Mouse (Mus musculus): Measurements from ENCODE around the gene Exosc3. TPM values are rescaled to one million over a fixed set of nuclear protein-coding genes. Genes with fewer than 3 reads are reported as not detected.
"Not testable (repeated sequence)": the region's sequence is repeated elsewhere in the genome, so short reads cannot be mapped to it uniquely, and the experiment has no call there.

The Exosc3 gene
- 31.7 and 37.7 TPM in 2 replicates for polyA plus RNA-seq (2015; fragmentation: Nextera tagmentation; extraction: Ambion mirVana)

DNA sequence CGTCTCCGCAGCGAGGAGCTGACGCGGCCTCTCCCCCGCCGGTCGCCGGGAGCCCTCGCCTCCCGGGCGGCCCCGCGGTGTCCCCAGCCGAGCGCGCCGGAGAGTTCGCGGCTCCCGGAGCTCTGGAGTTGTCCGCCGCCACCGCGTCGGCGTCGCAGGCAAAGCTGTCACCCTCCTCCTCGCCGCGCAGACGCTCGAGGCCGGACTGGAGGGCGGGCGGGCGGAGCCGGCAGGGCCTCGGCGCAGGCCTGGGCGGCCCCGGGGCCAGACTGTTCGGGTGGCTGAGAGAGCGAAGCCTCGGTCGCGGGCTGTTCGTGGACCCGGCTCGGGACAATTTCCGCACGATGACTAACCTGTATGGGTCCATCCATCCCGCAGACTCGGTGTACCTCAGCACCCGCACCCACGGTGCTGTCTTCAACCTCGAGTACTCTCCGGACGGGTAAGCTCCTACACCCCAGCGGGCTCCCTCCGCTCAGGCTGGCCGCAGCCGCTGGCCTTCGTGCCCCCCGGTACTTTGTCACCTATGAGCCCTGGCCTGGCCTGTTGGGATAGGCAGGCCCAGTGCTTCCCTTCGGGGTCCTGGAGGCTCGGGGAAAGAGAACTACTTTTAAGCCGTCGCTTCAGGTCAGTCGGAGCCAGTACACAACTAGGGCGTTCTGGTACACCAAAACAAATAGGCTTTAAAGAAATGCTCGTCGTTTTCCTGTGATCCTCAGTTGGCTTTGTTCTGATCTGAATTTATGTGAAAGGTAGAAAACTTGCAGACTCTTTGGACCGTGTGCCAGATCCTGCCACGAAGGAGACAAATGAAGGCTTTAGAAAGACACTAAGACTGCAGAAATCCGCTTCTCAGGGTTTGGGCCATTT, at the start of gene Exosc3:
Gene Exosc3, minus strand, starts transcription at position 447 of the 870 bp plus-strand sequence.
- under 1% methylated on average over 76 of the region's 76 CpGs for WGBS
- Histone ChIP-seq H3K9me3 (no peaks in the 10 kb centered on the region), H3K4me1 (peaks cover 23% of the 10 kb centered on the region)

GRCm38 (mm10) chr4:45392099-45392498, 49.6 kb upstream of the Exosc3 start:
- H3K9me3 ChIP-seq = no peaks in the 10 kb centered on the region
- no peaks in the 10 kb centered on the region for H3K27me3 ChIP-seq (replicated peaks)
- 70% methylated on average over 4 of the region's 4 CpGs for WGBS
- H3K9ac ChIP-seq = no peak overlapping the region
- H3K27ac ChIP-seq (replicated peaks) = no peak overlapping the region
- no peak for ATAC-seq (ENCODE audit: extremely low read depth, insufficient number of reproducible peaks, low FRiP score, low TSS enrichment)
- no peak overlapping the region for H3K4me3 ChIP-seq
- peaks cover 5% of the 10 kb centered on the region; the same call in 1 of the 2 replicates for H3K4me1 ChIP-seq
- H3K36me3 ChIP-seq = peaks cover 16% of the 10 kb centered on the region
- H3K4me2 ChIP-seq = no peak overlapping the region

More for the DNA sequence above, at the start of gene Exosc3:
- peak; percentile 80 for ATAC-seq (ENCODE audit: extremely low read depth, insufficient number of reproducible peaks, low FRiP score, low TSS enrichment)
- Histone ChIP-seq H3K27me3 (replicated peaks) (no peaks in the 10 kb centered on the region), H3K4me2 (peak within 1 kb of the TSS; percentile 92), H3K9ac (peak within 1 kb of the TSS; percentile 97), H3K36me3 (peaks cover 26% of the 10 kb centered on the region), H3K27ac (replicated peaks) (peak within 1 kb of the TSS; percentile 99), H3K4me3 (peak within 1 kb of the TSS; percentile 88)

DNA sequence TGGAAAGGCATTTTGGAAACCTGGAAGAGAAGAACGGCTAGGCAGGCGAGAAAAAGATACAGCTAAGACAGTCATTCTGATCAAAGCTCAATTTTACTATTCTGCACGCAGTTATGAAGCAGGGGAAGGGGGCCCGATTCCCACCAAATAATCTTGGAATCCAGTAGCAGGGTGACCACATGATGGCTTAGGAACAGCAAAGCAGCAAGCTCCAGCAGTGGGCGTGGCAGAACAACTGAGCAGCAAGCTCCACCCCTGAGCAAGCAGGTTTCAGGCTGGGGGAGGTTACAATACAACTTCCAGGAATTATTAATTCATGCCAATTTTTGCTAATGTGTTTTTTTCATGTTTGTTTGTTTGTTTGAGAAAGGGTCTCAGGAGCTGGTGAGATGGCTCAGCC, 44.8 kb upstream of the Exosc3 start:
- not testable (repeated sequence) for H3K36me3 ChIP-seq; ATAC-seq (ENCODE audit: extremely low read depth, insufficient number of reproducible peaks, low FRiP score, low TSS enrichment); H3K9ac ChIP-seq; H3K27ac ChIP-seq (replicated peaks); H3K9me3 ChIP-seq; H3K27me3 ChIP-seq (replicated peaks); H3K4me1 ChIP-seq; H3K4me2 ChIP-seq; H3K4me3 ChIP-seq
- WGBS = 91% methylated on average over 5 of the region's 5 CpGs

- H3K4me2 ChIP-seq; H3K9ac ChIP-seq; H3K9me3 ChIP-seq; H3K4me3 ChIP-seq; ATAC-seq (ENCODE audit: extremely low read depth, insufficient number of reproducible peaks, low FRiP score, low TSS enrichment); H3K4me1 ChIP-seq; H3K27ac ChIP-seq (replicated peaks); H3K27me3 ChIP-seq (replicated peaks): not testable (repeated sequence)
- peaks cover 15% of the 10 kb centered on the region for H3K36me3 ChIP-seq
- WGBS = 49% methylated on average over 2 of the region's 2 CpGs
These were observed 39.6 kb upstream of the Exosc3 start for GRCm38 (mm10) chr4:45382133-45382532.

DNA sequence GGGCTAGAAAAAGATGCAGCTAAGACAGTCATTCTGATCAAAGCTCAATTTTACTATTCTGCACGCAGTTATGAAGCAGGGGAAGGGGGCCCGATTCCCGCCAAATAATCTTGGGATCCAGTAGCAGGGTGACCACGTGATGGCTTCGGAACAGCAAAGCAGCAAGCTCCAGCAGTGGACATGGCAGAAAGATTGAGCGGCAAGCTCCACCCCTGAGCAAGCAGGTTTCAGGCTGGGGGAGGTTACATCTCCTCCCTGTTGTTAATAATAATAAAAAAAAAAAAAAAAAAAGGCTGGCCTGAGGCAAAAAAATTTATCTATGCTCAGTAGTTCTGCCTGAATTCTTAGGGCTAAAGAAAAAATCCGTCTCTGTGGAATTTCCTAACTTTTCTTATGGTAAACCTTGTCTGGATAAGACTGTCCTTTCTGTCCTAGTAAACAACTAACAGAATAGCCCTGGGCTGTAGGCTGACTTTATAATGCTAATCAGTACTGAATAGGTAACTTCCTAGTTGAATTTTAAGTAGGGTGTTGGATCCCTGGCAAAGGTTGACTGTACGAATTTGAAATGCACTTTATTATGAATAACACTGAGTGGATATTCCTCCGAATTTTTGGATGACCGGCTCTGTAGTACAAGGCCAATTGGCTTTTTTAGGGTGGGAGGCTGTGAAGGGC, 38.5 kb upstream of the Exosc3 start:
- not testable (repeated sequence) for H3K4me2 ChIP-seq; H3K27ac ChIP-seq (replicated peaks); H3K27me3 ChIP-seq (replicated peaks); H3K9ac ChIP-seq; H3K4me1 ChIP-seq; H3K9me3 ChIP-seq; H3K4me3 ChIP-seq; ATAC-seq (ENCODE audit: extremely low read depth, insufficient number of reproducible peaks, low FRiP score, low TSS enrichment)
- peaks cover 25% of the 10 kb centered on the region for H3K36me3 ChIP-seq
- WGBS = 87% methylated on average over 10 of the region's 10 CpGs

GRCm38 (mm10) chr4:45376573-45376972, 34.0 kb upstream of the Exosc3 start:
- no peak overlapping the region for H3K27ac ChIP-seq (replicated peaks)
- peaks cover 68% of the 10 kb centered on the region for H3K36me3 ChIP-seq
- no peak overlapping the region for H3K9ac ChIP-seq
- H3K4me3 ChIP-seq = no peak overlapping the region
- no peak for ATAC-seq (ENCODE audit: extremely low read depth, insufficient number of reproducible peaks, low FRiP score, low TSS enrichment)
- no peaks in the 10 kb centered on the region for H3K27me3 ChIP-seq (replicated peaks)
- no peak overlapping the region for H3K4me2 ChIP-seq
- 80% methylated on average over 4 of the region's 4 CpGs for WGBS
- H3K9me3 ChIP-seq = no peaks in the 10 kb centered on the region
- no peaks in the 10 kb centered on the region for H3K4me1 ChIP-seq

GRCm38 (mm10) chr4:45374879-45375278, 32.3 kb upstream of the Exosc3 start:
- no peaks in the 10 kb centered on the region for H3K9me3 ChIP-seq
- no peak overlapping the region for H3K27ac ChIP-seq (replicated peaks)
- no peak overlapping the region for H3K4me3 ChIP-seq
- peaks cover 84% of the 10 kb centered on the region for H3K36me3 ChIP-seq
- H3K9ac ChIP-seq = no peak overlapping the region
- ATAC-seq (ENCODE audit: extremely low read depth, insufficient number of reproducible peaks, low FRiP score, low TSS enrichment) = no peak
- 74% methylated on average over 5 of the region's 5 CpGs for WGBS
- H3K27me3 ChIP-seq (replicated peaks) = no peaks in the 10 kb centered on the region
- no peaks in the 10 kb centered on the region for H3K4me1 ChIP-seq
- no peak overlapping the region for H3K4me2 ChIP-seq

DNA sequence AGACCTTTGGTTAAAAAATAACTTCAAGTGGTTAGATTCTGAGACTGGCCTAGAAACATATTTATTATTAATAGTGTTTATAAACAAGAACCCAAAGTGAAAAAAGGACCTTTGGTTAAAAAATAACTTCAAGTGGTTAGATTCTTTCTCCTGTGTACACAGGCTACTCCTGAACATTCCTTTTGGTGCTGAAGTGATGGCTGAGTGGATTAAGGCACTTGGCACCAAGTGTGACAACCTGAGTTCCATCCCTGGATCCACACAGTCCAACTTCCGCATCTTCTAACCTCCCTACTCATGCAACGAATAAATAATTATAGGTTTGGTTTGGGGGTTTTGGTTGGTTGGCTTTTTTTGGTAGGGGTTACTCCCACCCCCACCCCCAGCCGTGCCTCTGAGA, 28.7 kb upstream of the Exosc3 start:
- Histone ChIP-seq H3K27ac (replicated peaks) (no peak overlapping the region), H3K4me3 (no peak overlapping the region), H3K4me2 (no peak overlapping the region), H3K4me1 (no peaks in the 10 kb centered on the region), H3K9me3 (no peaks in the 10 kb centered on the region), H3K27me3 (replicated peaks) (no peaks in the 10 kb centered on the region), H3K36me3 (peaks cover 80% of the 10 kb centered on the region), H3K9ac (no peak overlapping the region)
- no peak for ATAC-seq (ENCODE audit: extremely low read depth, insufficient number of reproducible peaks, low FRiP score, low TSS enrichment)
- WGBS = 80% methylated on average over 3 of the region's 3 CpGs

GRCm38 (mm10) chr4:45356653-45357052, 14.1 kb upstream of the Exosc3 start:
- no peaks in the 10 kb centered on the region for H3K4me1 ChIP-seq
- H3K36me3 ChIP-seq = peaks cover 61% of the 10 kb centered on the region
- H3K9me3 ChIP-seq = no peaks in the 10 kb centered on the region
- no peak overlapping the region for H3K4me2 ChIP-seq
- no peak for ATAC-seq (ENCODE audit: extremely low read depth, insufficient number of reproducible peaks, low FRiP score, low TSS enrichment)
- 85% methylated on average over 3 of the region's 3 CpGs for WGBS
- no peak overlapping the region for H3K27ac ChIP-seq (replicated peaks)
- H3K4me3 ChIP-seq = no peak overlapping the region
- H3K9ac ChIP-seq = no peak overlapping the region
- no peaks in the 10 kb centered on the region for H3K27me3 ChIP-seq (replicated peaks)

GRCm38 (mm10) chr4:45341669-45342249, 773 bp downstream of the Exosc3 start, which contains the start of gene Dcaf10:
Gene Dcaf10, plus strand, starts transcription at chr4:45342101.
- Histone ChIP-seq H3K27ac (replicated peaks) (peak within 1 kb of the TSS; percentile 99), H3K27me3 (replicated peaks) (no peaks in the 10 kb centered on the region), H3K36me3 (peaks cover 23% of the 10 kb centered on the region), H3K4me1 (peaks cover 23% of the 10 kb centered on the region), H3K4me2 (peak within 1 kb of the TSS; percentile 92), H3K4me3 (peak within 1 kb of the TSS; percentile 88), H3K9ac (peak within 1 kb of the TSS; percentile 97), H3K9me3 (no peaks in the 10 kb centered on the region)
- peak; percentile 86 for ATAC-seq (ENCODE audit: extremely low read depth, insufficient number of reproducible peaks, low FRiP score, low TSS enrichment)
- under 1% methylated on average over 39 of the region's 42 CpGs for WGBS

DNA sequence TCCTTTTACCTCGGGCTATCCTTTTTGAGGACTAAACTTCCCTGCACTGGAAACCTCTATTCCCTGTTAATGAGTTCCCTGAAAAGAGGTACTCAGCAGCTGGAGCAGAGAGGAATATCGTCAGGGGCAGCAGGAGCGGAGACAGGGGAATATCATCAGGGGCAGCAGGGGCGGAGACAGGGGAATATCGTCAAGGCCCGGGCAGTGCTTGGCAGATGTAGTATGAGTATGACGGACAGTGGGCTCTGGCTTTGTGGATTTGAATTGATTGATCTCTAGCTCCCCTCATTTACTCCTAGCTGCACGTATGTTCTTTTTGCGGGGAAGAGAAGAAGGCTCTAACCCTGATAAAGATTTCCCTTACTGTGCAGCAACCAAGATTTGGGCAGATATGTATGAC, 1.3 kb downstream of the Exosc3 start:
- Histone ChIP-seq H3K27ac (replicated peaks) (peak overlapping the region; percentile 99), H3K4me1 (peaks cover 23% of the 10 kb centered on the region), H3K4me3 (peak overlapping the region; percentile 88), H3K9ac (peak overlapping the region; percentile 97), H3K36me3 (peaks cover 19% of the 10 kb centered on the region), H3K9me3 (no peaks in the 10 kb centered on the region), H3K27me3 (replicated peaks) (no peaks in the 10 kb centered on the region), H3K4me2 (peak overlapping the region; percentile 92)
- WGBS = 49% methylated on average over 9 of the region's 9 CpGs
- ATAC-seq (ENCODE audit: extremely low read depth, insufficient number of reproducible peaks, low FRiP score, low TSS enrichment) = no peak

All from heart, embryonic 13.5 days (tissue).